Mouse (Mus musculus): ENCODE data around the gene Fam53b.

Fam53b gene

DNA sequence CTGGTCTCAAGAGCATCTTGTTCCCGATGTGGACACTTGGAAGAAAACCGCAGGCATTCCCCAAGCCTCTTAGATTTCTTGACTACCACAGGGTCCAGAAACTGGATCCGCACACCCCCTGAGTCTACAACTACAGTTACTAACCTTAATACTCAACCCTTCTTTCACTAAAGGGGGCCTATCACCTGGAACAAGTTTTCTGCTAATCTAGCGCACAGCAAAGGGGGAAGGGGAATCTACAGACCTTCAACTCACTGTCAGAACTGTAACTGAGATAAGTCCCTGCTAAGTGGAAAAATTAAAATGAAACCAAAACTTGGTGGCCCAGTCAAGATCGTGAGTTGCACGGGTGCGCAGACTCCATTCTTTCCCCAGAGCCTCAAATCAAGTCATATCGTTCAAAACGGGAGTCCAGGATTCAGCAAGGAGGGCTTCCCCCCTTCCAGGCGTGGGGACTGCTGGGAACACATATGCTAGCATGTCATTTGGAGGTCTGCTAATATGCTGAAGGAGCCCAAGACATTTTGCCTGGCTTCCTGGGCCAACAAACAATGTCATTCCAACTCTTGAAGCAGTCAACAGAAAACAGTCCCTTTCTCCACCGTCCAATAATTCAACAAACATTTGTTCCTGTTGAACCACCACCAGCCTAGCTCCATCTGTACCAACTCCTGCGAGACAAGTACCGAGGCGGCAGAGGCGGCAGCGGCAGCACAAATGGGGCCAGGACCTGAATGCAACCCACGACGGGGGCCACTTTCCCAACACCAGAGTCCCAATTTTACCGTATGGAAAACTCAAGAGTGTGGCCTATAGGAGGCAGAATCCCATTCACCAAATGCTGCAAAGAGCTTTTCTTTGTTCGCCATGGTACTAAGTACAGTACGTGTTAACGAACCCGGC, 1.7 kb downstream of the Fam53b start:
- DNase-seq (ENCODE audit: inconsistent age in 2 of 2, low spot score in 1 of 2), result peak; percentile 55 to 87

DNA sequence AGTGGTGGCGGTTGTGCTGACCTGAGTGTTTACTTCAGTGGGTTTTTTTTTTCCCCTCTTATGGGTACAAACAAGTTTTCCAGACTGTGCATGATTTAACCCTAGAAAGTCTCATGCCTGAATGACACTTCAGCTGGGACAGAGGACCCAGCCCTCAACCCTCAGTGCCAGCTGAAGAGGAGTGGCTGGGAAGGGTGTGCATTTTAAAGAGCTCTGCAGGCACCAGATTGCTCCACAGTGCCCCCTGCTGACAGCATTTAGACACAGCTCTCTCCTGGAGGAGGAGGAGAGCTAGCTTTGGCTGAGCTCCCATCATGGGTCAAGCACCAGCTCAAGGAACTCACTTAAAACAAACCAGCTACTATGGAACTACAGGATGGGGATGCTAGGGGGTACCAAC, 2.8 kb downstream of the Fam53b start:
- DNase-seq (ENCODE audit: inconsistent age in 2 of 2, low spot score in 1 of 2), result peak; percentile 93 to 97

DNA sequence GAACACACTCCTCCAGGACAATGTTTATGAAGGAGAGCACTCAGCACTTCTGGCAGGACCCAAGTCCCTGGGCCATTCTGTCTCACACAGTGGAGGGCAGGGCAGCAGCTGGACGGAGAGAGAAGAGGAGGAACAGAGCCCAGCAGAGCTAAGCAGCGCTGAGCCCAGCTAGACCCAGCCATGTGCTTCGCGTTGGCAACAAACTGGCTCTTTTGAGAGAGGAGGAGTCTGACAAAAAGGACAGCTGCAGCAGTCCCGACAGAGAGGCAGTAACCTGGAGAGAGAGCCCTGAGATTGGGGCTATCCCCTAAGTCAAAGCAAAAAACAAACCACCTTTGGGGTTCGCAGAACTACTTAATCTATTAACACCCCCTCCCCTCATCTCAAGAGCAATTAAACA, 3.3 kb downstream of the Fam53b start:
- peak; percentile 71 to 87 for DNase-seq (ENCODE audit: inconsistent age in 2 of 2, low spot score in 1 of 2)

DNA sequence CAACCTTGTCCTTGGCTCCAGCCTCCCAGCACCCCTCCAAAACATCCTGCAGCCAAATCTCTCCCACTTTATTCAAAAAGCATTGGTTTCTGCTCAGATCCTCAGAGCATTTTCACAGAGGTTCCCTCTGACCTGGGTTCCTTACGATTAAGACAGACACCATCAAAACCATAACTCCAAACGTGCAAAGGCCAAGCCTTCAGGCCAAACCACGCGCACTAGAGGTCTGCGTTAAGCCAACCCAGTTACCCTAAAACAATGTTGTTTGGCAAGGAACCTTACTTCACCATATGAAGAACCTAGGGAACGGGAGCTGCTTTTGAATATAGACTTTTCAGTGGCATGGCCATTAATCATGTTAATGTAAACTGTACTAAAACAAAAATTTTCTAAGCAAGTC, 4.0 kb downstream of the Fam53b start:
- peak in 1 of 2 experiments; percentile 66 for DNase-seq (ENCODE audit: inconsistent age in 2 of 2, low spot score in 1 of 2)

- DNase-seq (ENCODE audit: inconsistent age in 2 of 2, low spot score in 1 of 2), result peak; percentile 61 to 83
These were observed 4.6 kb downstream of the Fam53b start for GRCm38 (mm10) chr7:132808841-132809682.

GRCm38 (mm10) chr7:132808051-132808796, 5.5 kb downstream of the Fam53b start:
- peak; percentile 17 to 51 for DNase-seq (ENCODE audit: inconsistent age in 2 of 2, low spot score in 1 of 2)

- DNase-seq (ENCODE audit: inconsistent age in 2 of 2, low spot score in 1 of 2), result peak; percentile 38 to 77
These were observed 6.5 kb downstream of the Fam53b start for GRCm38 (mm10) chr7:132806926-132807857.

DNA sequence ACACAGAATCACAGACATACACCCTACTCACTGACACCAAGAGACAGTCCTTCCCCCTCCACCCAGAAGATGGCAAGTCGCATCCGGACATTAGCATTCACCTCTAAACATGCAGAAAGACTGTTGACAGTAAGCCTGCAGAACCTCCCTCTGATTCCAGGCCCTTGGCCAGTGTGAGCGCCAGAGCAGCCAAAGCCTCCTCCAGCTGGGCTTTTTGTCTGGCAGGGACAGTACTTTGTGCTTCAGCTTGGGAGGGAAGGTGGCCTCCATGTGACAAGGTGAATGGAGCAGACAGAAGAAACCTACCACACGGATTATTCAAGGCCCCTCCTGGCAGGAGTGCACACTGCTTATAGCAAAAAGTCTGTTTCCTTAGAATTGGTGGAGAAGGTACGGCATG, 7.4 kb downstream of the Fam53b start:
- peak; percentile 39 to 60 for DNase-seq (ENCODE audit: inconsistent age in 2 of 2, low spot score in 1 of 2)

DNA sequence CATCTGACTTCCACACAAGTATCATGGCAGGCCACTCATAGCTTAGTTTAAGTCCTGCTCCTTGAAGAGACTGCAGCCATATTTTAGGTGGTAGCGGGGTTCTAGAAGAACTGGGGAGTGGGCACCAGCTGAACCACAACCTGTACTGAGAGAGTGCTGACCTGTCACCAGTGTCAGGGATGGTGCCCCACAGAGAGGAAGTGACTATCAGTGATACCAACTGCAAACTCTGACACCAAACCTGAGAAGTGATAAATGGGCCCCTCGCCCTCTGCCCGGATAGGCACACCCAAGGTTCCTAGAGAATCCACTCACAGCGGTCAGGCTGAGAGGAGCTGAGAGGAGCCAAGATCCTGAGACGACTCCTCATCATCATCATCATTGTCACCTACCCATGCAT, 8.7 kb downstream of the Fam53b start:
- peak; percentile 17 to 43 for DNase-seq (ENCODE audit: inconsistent age in 2 of 2, low spot score in 1 of 2)

GRCm38 (mm10) chr7:132804461-132804860, 9.2 kb downstream of the Fam53b start:
- DNase-seq (ENCODE audit: inconsistent age in 2 of 2, low spot score in 1 of 2), result peak; percentile 57 to 80

DNA sequence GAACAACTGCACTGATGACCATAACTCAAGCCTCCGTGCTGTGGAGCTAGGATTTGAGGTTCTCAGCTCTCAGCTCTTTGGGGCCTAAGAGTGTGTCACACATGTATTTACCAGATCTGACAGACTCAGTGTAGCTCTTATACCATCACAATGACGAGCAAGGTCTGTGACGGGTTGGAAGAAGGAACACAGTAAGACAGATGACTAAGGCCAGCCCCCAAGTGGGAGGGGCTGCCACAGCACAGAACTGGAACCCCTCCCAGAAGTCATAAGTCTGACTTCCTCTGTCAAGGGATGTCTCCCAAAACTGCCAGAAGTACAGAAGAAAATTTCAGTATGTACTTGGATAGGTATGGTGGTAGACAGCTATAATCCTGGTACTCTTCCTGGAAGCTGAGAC, 9.7 kb downstream of the Fam53b start:
- DNase-seq (ENCODE audit: inconsistent age in 2 of 2, low spot score in 1 of 2), result peak; percentile 63 to 78

DNA sequence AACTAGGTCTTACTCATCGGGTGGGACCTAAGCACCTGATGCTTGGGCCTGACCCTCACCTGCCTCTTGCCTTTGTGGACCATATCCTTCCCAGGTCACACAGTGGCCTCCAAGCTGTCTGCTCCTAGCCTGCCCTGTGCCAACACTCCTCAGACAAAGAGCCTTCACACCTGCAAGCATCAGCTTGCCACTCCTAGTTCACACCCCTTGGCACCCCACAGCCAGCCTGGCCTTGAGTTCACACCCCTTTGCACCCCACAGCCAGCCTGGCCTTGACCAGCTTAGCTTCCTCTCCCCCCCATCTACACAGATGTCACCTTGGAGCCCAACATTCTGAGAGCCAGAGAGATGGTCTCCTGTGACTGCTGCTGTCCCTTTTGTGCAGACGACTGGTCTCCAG, 10.3 kb downstream of the Fam53b start:
- DNase-seq (ENCODE audit: inconsistent age in 2 of 2, low spot score in 1 of 2), result peak; percentile 27 to 46

- peak; percentile 64 to 82 for DNase-seq (ENCODE audit: inconsistent age in 2 of 2, low spot score in 1 of 2)
These were observed 11.0 kb downstream of the Fam53b start for GRCm38 (mm10) chr7:132802691-132803090.

GRCm38 (mm10) chr7:132802066-132802465, 11.6 kb downstream of the Fam53b start:
- DNase-seq (ENCODE audit: inconsistent age in 2 of 2, low spot score in 1 of 2), result peak; percentile 21 to 60

- peak in 1 of 2 experiments; percentile 13 for DNase-seq (ENCODE audit: inconsistent age in 2 of 2, low spot score in 1 of 2)
These were observed 12.2 kb downstream of the Fam53b start for GRCm38 (mm10) chr7:132801509-132801908.

DNA sequence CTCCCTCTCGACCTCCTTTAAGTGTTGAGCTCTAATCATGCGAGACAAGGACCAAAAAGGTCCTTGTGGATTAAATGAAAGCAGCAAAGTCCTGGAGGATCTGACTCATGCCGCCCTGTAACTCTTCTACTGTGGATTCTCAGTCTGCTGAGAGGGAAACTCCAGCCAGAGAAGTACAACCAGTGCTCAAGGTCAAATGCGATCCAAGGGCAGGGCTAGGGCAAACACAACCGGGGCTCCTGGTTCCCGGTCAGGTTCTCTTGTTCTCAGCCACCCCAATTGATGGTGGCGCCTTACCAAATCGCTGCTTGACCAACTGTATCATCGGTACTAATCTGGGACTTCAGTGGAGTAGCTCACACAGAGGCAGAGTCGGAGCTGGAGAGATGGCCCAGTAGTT, 12.8 kb downstream of the Fam53b start:
- DNase-seq (ENCODE audit: inconsistent age in 2 of 2, low spot score in 1 of 2), result peak; percentile 75 to 86

GRCm38 (mm10) chr7:132799119-132800016, 14.3 kb downstream of the Fam53b start:
- DNase-seq (ENCODE audit: inconsistent age in 2 of 2, low spot score in 1 of 2), result peak; percentile 26 to 62

- no peak for DNase-seq (ENCODE audit: inconsistent age in 2 of 2, low spot score in 1 of 2)
These were observed 18.5 kb downstream of the Fam53b start for GRCm38 (mm10) chr7:132795141-132795540.

DNA sequence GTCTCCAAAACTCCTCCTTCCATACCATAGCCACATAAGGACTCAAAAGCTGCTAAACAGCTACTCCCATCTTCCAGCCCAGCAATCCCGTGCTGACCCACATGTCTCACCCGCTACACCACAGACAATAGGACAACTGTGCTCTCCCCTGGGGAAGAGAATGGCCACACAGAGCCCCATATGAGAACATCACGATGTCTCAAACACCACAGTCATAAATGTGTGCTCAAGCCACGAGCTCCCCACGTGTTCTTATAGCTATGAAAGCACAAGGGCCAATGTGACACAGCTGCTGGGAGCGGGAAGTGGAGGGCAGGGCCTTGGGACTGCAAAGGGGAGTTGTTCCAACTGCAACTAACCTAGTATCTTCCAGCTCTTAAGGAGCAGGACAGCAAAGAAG, 20.2 kb downstream of the Fam53b start:
- DNase-seq (ENCODE audit: inconsistent age in 2 of 2, low spot score in 1 of 2), result peak; percentile 24 to 47
